Mouse (Mus musculus) lung, postnatal 0 days (tissue): ENCODE data around the gene Tmem132d.

Experiments
- CTCF ChIP-seq: IDR thresholded peaks from 2 replicates; pipeline ENCODE4 v1.5.1; 2016; ENCODE audit warnings: antibody characterized with exemption, mild to moderate bottlenecking
- EP300 ChIP-seq: IDR thresholded peaks from 2 replicates; pipeline ENCODE4 v1.6.1; 2016; ENCODE audit warnings: antibody characterized with exemption, mild to moderate bottlenecking, control low read depth

DNA sequence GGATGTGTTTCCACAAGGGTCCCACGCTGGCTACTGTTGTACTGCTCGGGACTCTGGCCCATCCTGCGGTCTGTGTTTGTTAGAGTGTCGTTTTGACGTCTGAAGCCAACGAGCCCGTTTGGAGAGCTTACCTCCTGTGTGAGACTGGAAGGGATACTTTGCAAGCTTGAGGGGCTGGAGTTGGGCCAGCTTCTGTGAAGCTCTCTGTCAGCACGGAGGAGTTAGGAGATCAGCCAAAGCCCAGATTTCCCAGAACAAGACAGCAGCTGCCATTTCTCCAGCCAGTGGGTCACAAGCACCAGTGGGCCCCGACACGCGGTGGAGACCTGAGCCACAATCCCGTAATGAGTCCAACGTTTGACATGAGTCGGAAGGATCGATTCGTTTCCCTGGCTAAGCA is 5.2 kb upstream of the Tmem132d start:
- TF ChIP-seq CTCF: no peak
- TF ChIP-seq EP300: no peak
